Mouse (Mus musculus): ENCODE data around the gene Emsy. TPM values are rescaled to one million over a fixed set of nuclear protein-coding genes. Genes with fewer than 3 reads are reported as not detected.

Emsy gene
- polyA plus RNA-seq, 1 experiment from 2014 or later, result 40.6 TPM

DNA sequence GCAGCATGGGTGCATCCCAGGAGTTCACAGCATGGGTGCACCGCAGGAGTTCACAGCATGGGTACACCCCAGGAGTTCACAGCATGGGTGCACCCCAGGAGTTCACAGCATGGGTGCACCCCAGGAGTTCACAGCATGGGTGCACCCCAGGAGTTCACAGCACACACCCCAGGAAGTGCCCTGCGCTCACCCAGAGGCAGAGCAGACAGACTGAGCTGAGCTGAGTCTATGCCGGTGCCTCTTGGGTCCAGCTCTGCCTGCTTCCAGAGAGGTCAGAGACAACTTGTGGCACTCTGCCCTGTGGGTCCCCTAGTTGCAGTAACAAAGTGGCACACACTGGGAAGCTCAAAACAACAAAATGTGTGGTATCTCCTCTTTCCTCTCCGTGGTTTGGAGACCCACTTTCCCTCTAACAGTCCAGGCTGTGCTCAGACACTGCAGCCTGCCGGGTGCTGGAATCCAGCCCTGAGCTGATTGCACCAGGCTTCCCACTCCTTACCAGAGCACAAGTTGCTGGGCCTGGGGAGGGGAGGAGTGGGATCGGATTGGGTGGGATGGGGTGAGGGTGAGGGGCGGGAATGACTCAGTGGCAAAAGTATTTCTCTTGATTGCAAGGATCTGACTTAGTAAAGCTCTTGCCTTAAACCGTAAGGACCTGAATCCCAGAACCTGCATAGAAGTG is 85.6 kb downstream of the Emsy start:
- Histone ChIP-seq H3K27me3 (ENCODE audit: poor library complexity, severe bottlenecking) (no peaks in the 10 kb centered on the region), H3K9me3 (no peaks in the 10 kb centered on the region), H3K4me3 (no peak overlapping the region), H3K4me1 (peaks cover 35% of the 10 kb centered on the region), H3K27ac (peak overlapping the region; percentile 71), H3K36me3 (replicated peaks) (no peaks in the 10 kb centered on the region)
- WGBS, result 73% methylated on average over 8 of the region's 8 CpGs
- DNase-seq (ENCODE audit: extremely low spot score, low spot score), result no peak

DNA sequence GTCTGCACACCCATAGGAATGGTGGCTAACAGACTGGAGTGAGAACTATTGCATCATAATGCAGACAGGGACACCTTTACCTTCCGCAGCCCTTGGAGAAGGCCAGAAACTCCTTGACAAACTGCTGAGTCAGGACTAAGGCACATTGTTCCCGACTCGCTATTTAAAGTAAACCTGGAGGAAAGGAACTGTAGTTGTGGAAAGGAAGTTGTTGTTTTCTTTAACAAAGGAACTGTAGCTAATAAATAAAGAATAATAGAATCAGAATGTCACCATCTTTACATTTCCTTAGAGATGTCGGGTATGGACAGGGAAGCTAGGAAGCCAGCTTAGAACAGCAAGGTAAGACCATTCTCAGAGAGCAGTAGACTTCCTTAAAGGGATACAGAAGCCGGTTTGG is 89.5 kb downstream of the Emsy start:
- Histone ChIP-seq H3K9me3 (no peaks in the 10 kb centered on the region), H3K4me3 (no peak overlapping the region), H3K27ac (no peak overlapping the region), H3K27me3 (ENCODE audit: poor library complexity, severe bottlenecking) (no peaks in the 10 kb centered on the region), H3K4me1 (peaks cover 13% of the 10 kb centered on the region), H3K36me3 (replicated peaks) (no peaks in the 10 kb centered on the region)
- 60% methylated on average over 5 of the region's 5 CpGs for WGBS
- no peak for DNase-seq (ENCODE audit: extremely low spot score, low spot score)

DNA sequence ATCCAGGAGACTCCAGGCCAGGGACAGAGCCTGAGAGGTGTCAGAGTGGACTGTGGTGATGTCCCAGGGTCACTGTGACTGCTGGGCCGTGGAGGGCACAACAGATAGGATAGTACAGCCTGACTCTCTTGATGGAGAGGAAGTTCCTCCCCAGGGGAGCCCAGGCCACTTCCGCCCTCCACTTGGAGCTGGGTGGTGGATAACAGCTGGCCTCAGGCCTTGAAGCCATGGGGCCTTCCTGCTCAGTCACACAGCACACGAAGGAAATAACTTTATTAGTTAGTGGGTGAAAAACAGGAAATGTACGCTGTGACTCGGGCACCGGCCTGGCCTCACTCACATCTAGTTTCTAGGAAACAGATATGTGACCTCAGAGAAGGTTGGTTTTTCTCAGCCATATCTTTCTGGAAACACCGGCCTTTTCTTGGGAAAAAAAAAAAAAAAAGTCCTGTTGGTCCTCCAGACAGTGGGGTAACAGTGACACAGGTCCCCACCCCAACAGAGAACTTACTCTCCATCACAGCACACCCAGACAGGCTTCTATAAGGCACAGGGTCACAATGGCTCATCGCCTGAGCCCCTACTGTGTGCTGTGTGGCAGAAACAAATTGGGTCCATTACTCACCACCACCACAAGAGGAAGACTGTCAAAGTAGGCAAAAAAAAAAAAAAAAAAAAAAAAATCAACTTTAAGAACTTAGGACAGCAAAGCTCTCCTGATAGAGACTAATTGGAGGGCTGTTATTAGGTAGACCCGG is 91.8 kb downstream of the Emsy start:
- H3K27me3 ChIP-seq (ENCODE audit: poor library complexity, severe bottlenecking), result no peaks in the 10 kb centered on the region
- peak overlapping the region; percentile 5; the same call in 1 of the 2 replicates for H3K27ac ChIP-seq
- DNase-seq (ENCODE audit: extremely low spot score, low spot score), result no peak
- no peak overlapping the region for H3K4me3 ChIP-seq
- H3K9me3 ChIP-seq, result no peaks in the 10 kb centered on the region
- H3K4me1 ChIP-seq, result no peaks in the 10 kb centered on the region
- WGBS, result 79% methylated on average over 9 of the region's 9 CpGs
- H3K36me3 ChIP-seq (replicated peaks), result no peaks in the 10 kb centered on the region

DNA sequence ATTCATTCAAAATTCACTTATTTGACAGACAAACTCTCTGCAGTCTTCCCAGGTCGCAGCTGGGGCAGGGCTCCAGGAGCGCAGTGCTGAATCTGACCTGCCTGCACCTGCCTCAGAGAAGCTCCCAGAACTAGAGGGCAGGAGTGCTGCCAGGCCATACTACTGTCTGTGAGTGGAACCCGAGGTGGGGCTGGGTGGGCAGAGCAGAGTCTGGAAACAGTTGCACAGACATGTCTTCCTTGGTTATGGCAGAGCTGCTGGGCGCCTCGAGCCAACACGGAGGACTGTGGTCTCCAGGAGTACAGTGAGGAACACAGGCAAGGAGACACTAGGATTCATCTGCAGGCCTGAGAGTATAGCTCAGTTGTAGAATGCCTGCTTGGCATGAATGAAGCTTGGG is 92.6 kb downstream of the Emsy start:
- H3K27ac ChIP-seq, result peak overlapping the region; percentile 5; the same call in 1 of the 2 replicates
- no peak for DNase-seq (ENCODE audit: extremely low spot score, low spot score)
- WGBS, result 90% methylated on average over 6 of the region's 6 CpGs

DNA sequence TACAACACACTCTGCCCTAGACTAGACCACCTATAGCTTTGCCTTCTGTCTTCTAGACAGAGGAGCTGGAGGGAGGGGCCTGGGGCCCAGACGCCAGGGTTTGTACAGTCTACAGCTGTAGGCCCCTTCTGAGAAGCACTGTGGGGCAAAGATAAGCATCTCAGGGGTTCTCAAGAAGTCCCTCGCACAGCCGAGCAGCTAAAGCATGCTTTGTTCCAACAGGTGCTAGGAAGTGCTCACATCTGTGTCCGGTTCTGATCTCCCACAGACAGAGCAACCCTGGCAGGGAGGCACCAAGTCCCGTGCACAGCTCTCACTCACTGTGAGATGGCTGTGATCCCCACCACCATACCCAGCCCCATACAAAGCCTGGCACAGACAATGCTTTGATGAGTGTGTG is 93.6 kb downstream of the Emsy start:
- no peak overlapping the region for H3K27ac ChIP-seq
- 93% methylated on average over 5 of the region's 5 CpGs for WGBS
- no peaks in the 10 kb centered on the region for H3K9me3 ChIP-seq
- H3K27me3 ChIP-seq (ENCODE audit: poor library complexity, severe bottlenecking), result no peaks in the 10 kb centered on the region
- H3K36me3 ChIP-seq (replicated peaks), result no peaks in the 10 kb centered on the region
- no peaks in the 10 kb centered on the region for H3K4me1 ChIP-seq
- no peak for DNase-seq (ENCODE audit: extremely low spot score, low spot score)
- H3K4me3 ChIP-seq, result no peak overlapping the region

More for the DNA sequence above, 92.6 kb downstream of the Emsy start:
- no peaks in the 10 kb centered on the region for H3K4me1 ChIP-seq
- no peaks in the 10 kb centered on the region for H3K9me3 ChIP-seq
- no peaks in the 10 kb centered on the region for H3K27me3 ChIP-seq (ENCODE audit: poor library complexity, severe bottlenecking)
- no peak overlapping the region for H3K4me3 ChIP-seq
- no peaks in the 10 kb centered on the region for H3K36me3 ChIP-seq (replicated peaks)

DNA sequence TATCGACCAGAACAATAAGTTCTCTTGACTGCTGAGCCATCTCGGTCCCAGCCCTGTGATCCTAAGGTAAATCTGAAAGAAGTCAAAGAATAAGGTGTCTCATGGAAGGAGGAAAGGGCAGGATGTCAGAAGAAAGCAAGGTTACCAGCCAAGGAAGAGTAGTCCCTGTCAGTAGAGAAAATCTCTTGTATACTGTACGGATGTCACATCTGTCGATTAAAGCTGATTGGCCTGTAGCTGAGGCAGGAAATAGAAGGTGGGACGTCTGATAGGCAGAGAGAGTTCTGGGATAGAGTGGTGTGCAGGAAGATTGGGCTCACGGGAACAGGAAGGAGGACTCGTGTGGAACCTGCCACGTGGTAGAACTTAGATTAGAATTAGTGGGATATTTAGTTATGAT is 94.4 kb downstream of the Emsy start:
- WGBS, result 86% methylated on average over 8 of the region's 8 CpGs
- Histone ChIP-seq H3K9me3 (no peaks in the 10 kb centered on the region), H3K36me3 (replicated peaks) (no peaks in the 10 kb centered on the region), H3K27me3 (ENCODE audit: poor library complexity, severe bottlenecking) (no peaks in the 10 kb centered on the region), H3K27ac (no peak overlapping the region), H3K4me3 (no peak overlapping the region), H3K4me1 (no peaks in the 10 kb centered on the region)
- no peak for DNase-seq (ENCODE audit: extremely low spot score, low spot score)

DNA sequence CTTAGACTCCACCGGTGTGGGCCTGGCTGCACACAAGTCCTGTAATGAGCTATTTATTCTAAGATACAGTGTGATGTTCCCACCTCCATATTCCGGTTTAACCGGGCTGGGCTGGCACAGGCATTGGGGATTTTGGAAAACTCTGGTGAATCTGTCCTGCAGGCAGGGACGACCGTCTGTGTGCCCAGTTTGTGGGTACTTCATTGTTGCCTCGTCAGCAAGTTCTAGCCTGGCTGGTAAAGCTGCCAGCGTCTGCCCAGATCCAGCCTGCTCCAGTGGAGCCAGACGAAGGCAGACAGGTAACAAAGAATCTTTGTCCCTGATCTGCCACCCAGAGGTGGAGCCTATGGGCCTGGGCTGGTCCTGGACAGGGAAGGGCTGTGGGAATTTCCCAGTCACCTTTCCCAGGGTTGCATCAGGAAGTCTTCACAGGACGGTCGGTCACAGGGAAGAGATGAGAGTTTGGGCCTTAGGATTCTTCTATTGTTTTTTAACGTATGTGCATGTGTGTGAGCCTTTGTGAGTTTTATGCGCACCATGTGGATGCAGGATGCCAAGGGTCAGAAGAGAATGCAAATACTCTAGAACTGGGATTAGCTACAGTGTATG is 94.9 kb downstream of the Emsy start:
- Histone ChIP-seq H3K36me3 (replicated peaks) (no peaks in the 10 kb centered on the region), H3K27ac (no peak overlapping the region), H3K4me3 (no peak overlapping the region), H3K27me3 (ENCODE audit: poor library complexity, severe bottlenecking) (no peaks in the 10 kb centered on the region), H3K4me1 (no peaks in the 10 kb centered on the region), H3K9me3 (no peaks in the 10 kb centered on the region)
- no peak for DNase-seq (ENCODE audit: extremely low spot score, low spot score)
- 81% methylated on average over 12 of the region's 12 CpGs for WGBS

DNA sequence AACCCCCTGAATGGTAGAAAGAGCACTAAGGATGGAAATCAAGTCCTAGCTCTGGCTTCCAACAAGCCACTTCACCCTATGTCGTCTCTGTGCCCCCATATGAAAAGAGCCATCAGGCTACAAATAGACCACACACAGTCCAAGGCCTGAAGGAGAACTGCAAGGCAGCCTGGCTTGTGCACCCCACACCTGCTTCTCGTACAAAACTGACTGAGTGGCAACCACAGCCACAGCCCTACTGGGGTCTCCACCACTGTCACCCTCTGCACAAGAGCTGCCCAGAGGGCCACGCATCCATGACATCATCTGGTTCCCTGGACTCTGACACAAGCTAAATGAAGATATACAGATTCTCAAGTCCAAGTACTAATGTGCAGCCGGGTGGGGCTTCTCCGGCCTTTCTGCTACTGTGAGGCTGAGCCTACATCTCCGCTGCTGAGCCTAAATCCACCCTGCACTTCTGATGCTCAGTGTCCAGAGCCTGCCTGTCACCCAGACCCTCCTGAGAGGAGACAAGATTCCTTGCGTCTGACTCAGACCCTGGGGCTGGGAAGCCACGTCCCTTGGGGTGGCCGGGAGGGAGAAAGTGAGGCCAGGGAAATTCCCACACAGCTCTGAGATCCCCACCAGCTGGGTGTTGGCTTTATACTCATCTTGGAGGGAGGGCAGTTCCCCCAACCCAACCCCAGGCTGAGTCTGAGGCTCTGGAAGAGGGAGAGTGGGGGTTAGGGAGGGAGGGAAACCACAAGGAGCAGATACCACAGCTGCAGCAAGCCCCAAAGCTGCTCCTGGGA is 98.3 kb downstream of the Emsy start:
- Histone ChIP-seq H3K4me1 (no peaks in the 10 kb centered on the region), H3K4me3 (no peak overlapping the region), H3K36me3 (replicated peaks) (no peaks in the 10 kb centered on the region), H3K27me3 (ENCODE audit: poor library complexity, severe bottlenecking) (no peaks in the 10 kb centered on the region), H3K27ac (no peak overlapping the region; the same call in 1 of the 2 replicates), H3K9me3 (no peaks in the 10 kb centered on the region)
- DNase-seq (ENCODE audit: extremely low spot score, low spot score), result no peak
- WGBS, result 85% methylated on average over 9 of the region's 9 CpGs

DNA sequence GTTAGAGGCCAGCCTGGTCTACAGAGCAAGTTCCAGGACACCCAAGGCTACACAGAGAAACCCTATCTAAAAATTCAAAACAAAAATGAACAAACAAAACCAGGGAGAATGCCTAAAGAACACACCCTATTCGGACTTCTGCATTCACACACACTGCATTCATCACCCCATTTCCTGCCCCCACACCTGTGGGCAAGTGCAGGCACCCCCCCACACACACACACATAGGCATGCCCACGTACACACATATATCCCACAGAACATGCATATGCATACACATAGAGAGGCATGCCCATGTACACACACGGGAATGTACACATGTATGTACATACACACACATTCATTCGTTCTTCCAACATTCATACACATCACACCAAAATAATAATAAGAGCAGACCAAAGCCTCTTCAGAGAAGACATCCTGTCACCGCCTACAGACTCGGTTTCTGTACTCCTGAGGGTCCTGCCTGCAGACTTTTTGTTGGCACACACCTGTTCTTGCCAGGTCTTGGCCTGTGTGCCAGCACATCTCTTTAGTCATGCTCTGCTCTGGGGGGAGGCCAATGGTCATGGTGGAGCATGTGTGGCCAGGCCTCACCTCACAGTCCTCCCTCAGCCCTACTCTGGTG is 99.7 kb downstream of the Emsy start:
- Histone ChIP-seq H3K27ac (no peak overlapping the region), H3K4me1 (no peaks in the 10 kb centered on the region), H3K27me3 (ENCODE audit: poor library complexity, severe bottlenecking) (no peaks in the 10 kb centered on the region), H3K36me3 (replicated peaks) (no peaks in the 10 kb centered on the region), H3K9me3 (no peaks in the 10 kb centered on the region), H3K4me3 (no peak overlapping the region)
- no peak for DNase-seq (ENCODE audit: extremely low spot score, low spot score)
- 90% methylated on average over 6 of the region's 6 CpGs for WGBS

DNA sequence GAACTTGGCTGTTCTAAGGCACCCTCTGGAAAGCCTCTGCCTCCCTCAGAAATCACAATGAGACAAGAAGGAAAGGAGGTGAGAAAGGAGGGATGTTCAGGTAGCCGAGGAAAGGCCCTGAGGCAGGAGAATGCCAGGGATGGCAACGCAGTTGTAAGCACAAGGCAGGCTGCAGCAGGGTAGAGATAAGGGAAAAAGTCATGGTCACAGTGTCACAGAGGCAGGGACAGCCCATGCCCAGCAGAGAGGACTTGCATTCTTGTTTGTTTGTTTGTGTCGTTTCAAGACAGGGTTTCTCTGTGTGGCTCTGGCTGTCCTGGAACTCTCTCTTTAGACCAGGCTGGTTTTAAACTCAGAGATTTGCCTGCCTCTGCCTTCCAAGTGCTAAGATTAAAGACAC is 105.5 kb downstream of the Emsy start:
- Histone ChIP-seq H3K9me3 (no peaks in the 10 kb centered on the region), H3K4me1 (peaks cover 18% of the 10 kb centered on the region), H3K27ac (no peak overlapping the region), H3K27me3 (ENCODE audit: poor library complexity, severe bottlenecking) (no peaks in the 10 kb centered on the region), H3K4me3 (no peak overlapping the region), H3K36me3 (replicated peaks) (no peaks in the 10 kb centered on the region)
- 70% methylated on average over 3 of the region's 3 CpGs for WGBS
- DNase-seq (ENCODE audit: extremely low spot score, low spot score), result no peak

DNA sequence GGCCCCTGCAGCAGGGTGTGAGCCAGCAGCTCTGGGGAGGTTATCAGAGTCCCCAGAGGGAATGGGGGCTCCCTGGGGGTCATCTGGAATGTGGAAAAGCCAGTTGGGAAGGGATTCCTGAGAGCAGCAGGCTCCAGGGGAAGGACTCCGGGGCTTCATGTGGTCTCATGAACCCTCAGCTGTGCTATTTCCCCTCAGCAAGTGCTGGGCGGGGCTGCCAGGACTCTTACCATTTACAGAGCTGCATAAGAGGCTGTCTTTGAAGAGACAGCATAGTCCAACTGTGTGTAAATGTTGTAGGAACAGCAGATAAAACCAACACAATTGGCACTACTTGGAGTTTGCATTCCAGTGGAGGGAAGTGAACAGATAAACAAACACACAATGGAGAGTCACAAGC is 106.0 kb downstream of the Emsy start:
- WGBS, result 53% methylated on average over 2 of the region's 2 CpGs
- DNase-seq (ENCODE audit: extremely low spot score, low spot score), result no peak

DNA sequence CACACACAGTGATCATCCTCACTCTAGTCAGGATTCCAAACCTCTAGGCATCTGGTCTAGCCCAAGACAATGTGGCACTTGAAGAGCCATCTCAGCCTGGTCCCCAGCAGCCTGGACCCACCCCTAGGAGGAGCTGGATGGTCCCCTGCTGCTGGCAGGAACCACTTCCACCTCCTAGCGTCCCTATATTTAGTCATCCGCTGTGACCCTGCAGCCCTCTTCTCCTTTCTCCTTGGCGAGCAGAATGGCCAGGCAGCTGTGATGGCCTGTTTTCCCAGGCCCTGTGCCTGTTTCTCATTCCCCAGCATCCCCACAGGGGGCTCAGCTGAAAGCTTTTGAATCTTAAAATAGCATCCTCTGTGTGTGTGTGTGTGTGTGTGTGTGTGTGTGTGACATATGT is 107.7 kb downstream of the Emsy start:
- Histone ChIP-seq H3K9me3 (no peaks in the 10 kb centered on the region), H3K36me3 (replicated peaks) (no peaks in the 10 kb centered on the region), H3K4me3 (no peak overlapping the region), H3K27ac (no peak overlapping the region), H3K4me1 (peaks cover 21% of the 10 kb centered on the region), H3K27me3 (ENCODE audit: poor library complexity, severe bottlenecking) (no peaks in the 10 kb centered on the region)
- DNase-seq (ENCODE audit: extremely low spot score, low spot score), result no peak
- WGBS, result 64% methylated on average over 3 of the region's 3 CpGs

More for the DNA sequence above, 106.0 kb downstream of the Emsy start:
- Histone ChIP-seq H3K4me1 (peaks cover 18% of the 10 kb centered on the region), H3K4me3 (no peak overlapping the region), H3K27ac (peak overlapping the region; percentile 40; the same call in 1 of the 2 replicates), H3K36me3 (replicated peaks) (no peaks in the 10 kb centered on the region), H3K27me3 (ENCODE audit: poor library complexity, severe bottlenecking) (no peaks in the 10 kb centered on the region), H3K9me3 (no peaks in the 10 kb centered on the region)

Data from forebrain, embryonic 10.5 days (tissue).